Mouse (Mus musculus) bone marrow macrophage, adult 2 months (primary cell): ENCODE data around the gene Qtrt2.

ENCODE experiments used
- CTCF ChIP-seq: IDR thresholded peaks from 2 replicates; pipeline ENCODE4 v1.5.1; 2012; ENCODE audit warnings: low read depth, mild to moderate bottlenecking, low read length, moderate library complexity
- POLR2A ChIP-seq: IDR thresholded peaks from 2 replicates; pipeline ENCODE4 v1.6.1; 2012; ENCODE audit warnings: mild to moderate bottlenecking, low read depth, low read length, borderline replicate concordance

DNA sequence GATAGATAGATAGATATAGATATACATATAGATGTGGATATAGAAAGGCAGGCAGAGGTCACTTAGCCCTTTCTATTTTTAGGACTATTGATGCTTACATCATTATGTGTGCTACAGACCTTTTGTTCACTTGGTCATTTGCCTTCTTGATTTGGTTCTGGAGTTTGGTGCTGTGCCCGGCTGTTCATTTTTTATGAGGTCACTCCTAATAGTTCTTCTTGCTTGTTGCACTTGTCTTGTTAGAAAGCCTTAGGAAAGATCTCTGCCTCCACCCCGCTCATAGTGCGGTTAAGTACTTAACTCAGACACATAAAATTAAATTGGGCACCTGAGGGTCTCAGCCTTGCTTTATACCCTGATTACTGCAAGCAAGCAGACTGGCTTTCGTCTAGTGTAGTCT lies 14.2 kb upstream of the Qtrt2 start:
- TF ChIP-seq POLR2A, result no peak
- no peak for TF ChIP-seq CTCF
